Mouse (Mus musculus): ENCODE measurements at regions not wholly inside any gene's neighbourhood (a gene's known extent, or its start where the extent isn't known, plus 50 kb on each side); places are given as distances from the start of the nearest gene placed in this dataset.

DNA sequence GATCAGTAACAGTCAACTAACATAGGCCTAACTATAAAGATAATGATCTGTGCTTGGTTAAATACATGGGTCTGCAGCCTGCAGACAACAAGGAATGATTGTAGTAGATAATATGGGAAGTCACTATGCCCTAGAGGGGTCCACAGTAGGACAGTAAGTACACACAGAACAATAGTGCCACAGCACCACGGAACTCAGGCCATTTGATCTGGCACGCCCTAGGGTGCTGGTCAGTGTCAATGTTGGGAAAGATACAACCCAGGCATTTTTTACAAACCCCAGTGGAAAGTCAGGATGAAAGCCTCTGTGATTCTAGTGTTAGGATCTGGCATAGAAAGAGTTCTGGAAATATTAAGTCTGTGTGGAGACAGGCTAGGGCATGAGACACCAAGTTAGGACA, 144.4 kb downstream of the Adamts15 start:
- Histone ChIP-seq H3K4me1 (ENCODE audit: insufficient read depth, low read depth, low read length) (no peaks in the 10 kb centered on the region), H3K36me3 (ENCODE audit: insufficient read depth, low read length) (no peaks in the 10 kb centered on the region), H3K27ac (ENCODE audit: low read length) (no peak overlapping the region), H3K9me3 (ENCODE audit: low read length) (no peaks in the 10 kb centered on the region), H3K9ac (replicated peaks; ENCODE audit: low read depth) (no peak overlapping the region), H3K27me3 (replicated peaks; ENCODE audit: insufficient read depth, low read length) (no peaks in the 10 kb centered on the region), H3K4me2 (replicated peaks; ENCODE audit: low read depth, low read length) (no peak overlapping the region), H3K4me3 (ENCODE audit: low read depth, low read length) (no peak overlapping the region)
- no peak for ATAC-seq
- TF ChIP-seq EP300 (IDR thresholded peaks at IDR 0.05) (no peak), CTCF (IDR thresholded peaks at IDR 0.05) (no peak)
- 92% methylated on average over 2 of the region's 2 CpGs for WGBS
- no peak for DNase-seq (ENCODE audit: low spot score)

DNA sequence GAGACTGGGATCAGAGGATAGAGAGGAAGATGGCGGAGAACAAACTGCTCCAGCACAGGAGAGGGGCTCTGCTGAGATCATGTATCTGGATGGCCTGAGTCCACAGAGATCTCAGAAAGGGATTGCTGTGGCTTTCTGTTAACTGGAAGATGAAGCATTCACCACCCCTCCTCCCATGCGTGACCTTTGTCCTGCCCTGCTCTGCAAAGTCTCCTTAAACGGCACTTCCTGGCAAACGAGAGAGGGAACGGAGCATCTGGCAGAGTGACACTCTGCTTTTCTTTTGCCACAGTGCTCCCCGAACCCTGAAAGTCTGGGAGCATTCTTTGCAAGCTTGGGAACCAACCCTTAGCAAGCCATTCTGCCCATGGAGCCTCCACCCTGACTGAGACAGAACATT, 147.1 kb downstream of the Adamts15 start:
- DNase-seq (ENCODE audit: low spot score): no peak
- no peak overlapping the region for H3K9ac ChIP-seq (replicated peaks; ENCODE audit: low read depth)
- 40% methylated on average over 6 of the region's 6 CpGs for WGBS

DNA sequence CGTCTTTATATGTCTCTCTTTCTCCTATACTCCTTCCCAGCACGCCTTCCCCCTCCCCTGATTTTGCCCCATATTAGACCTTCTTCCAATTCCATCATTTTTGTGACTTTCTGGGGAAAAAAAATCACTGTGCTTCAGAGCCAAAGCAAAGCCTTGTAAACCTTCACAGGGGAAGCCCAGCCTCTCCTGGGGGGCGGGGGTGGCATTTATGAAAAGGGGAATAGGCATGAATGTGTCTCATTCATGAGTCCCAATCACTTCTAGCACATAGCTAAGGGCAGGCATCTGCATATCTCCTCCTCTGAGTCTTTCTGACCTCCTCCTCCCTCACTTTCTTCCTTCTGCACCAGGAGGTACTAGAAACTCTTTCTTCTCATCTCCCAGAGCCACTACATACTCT, 149.8 kb downstream of the Adamts15 start:
- no peak overlapping the region for H3K4me3 ChIP-seq (ENCODE audit: low read depth, low read length)
- no peaks in the 10 kb centered on the region for H3K27me3 ChIP-seq (replicated peaks; ENCODE audit: insufficient read depth, low read length)
- no peaks in the 10 kb centered on the region for H3K36me3 ChIP-seq (ENCODE audit: insufficient read depth, low read length)
- WGBS: 65% methylated on average over 3 of the region's 3 CpGs
- DNase-seq (ENCODE audit: low spot score): no peak
- H3K9me3 ChIP-seq (ENCODE audit: low read length): no peaks in the 10 kb centered on the region
- no peaks in the 10 kb centered on the region for H3K4me1 ChIP-seq (ENCODE audit: insufficient read depth, low read depth, low read length)
- ATAC-seq: no peak
- no peak overlapping the region for H3K27ac ChIP-seq (ENCODE audit: low read length)
- TF ChIP-seq CTCF (IDR thresholded peaks at IDR 0.05): no peak
- no peak for TF ChIP-seq EP300 (IDR thresholded peaks at IDR 0.05)
- no peak overlapping the region for H3K4me2 ChIP-seq (replicated peaks; ENCODE audit: low read depth, low read length)
- H3K9ac ChIP-seq (replicated peaks; ENCODE audit: low read depth): no peak overlapping the region

More for the DNA sequence above, 147.1 kb downstream of the Adamts15 start:
- H3K36me3 ChIP-seq (ENCODE audit: insufficient read depth, low read length): no peaks in the 10 kb centered on the region
- no peak overlapping the region for H3K4me2 ChIP-seq (replicated peaks; ENCODE audit: low read depth, low read length)
- TF ChIP-seq EP300 (IDR thresholded peaks at IDR 0.05) (no peak), CTCF (IDR thresholded peaks at IDR 0.05) (no peak)
- H3K27me3 ChIP-seq (replicated peaks; ENCODE audit: insufficient read depth, low read length): no peaks in the 10 kb centered on the region
- H3K4me3 ChIP-seq (ENCODE audit: low read depth, low read length): no peak overlapping the region
- ATAC-seq: no peak
- H3K27ac ChIP-seq (ENCODE audit: low read length): no peak overlapping the region
- no peaks in the 10 kb centered on the region for H3K4me1 ChIP-seq (ENCODE audit: insufficient read depth, low read depth, low read length)
- no peaks in the 10 kb centered on the region for H3K9me3 ChIP-seq (ENCODE audit: low read length)

DNA sequence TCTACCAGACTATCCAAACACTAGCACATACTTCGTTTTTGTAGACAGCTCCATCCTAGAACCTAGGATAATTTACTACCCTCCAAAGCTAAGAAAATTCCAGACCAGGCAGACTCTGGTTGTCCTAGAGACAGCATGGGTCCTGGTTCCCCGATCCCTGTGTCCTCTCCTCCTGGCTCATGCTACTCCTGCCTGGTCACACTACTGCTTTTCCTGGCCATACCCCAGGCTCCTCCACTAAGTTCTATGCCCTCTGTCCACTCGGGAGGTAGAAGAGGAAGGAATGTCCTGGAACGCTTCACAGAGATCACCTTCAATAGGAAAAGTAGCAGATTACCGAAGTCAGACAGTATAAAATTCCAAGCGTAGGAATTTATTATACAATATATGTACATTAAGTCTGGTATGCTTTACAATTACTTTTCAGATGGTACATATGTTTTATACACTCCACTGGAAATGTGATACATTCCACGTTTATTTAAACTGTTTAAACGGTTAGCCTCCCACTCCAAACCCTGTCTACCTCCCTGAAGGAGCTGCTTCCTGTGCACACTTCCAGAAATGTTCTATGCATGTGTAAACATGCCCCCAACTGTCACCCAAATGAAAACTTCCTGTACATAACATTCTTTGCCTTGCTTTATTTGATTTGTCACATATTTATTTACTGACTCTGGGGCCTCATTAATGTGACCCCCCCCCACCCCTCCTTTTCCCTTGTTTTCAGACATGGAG, 151.6 kb downstream of the Adamts15 start:
- Histone ChIP-seq H3K27me3 (replicated peaks; ENCODE audit: insufficient read depth, low read length) (no peaks in the 10 kb centered on the region), H3K4me2 (replicated peaks; ENCODE audit: low read depth, low read length) (no peak overlapping the region), H3K9ac (replicated peaks; ENCODE audit: low read depth) (no peak overlapping the region), H3K4me1 (ENCODE audit: insufficient read depth, low read depth, low read length) (no peaks in the 10 kb centered on the region), H3K27ac (ENCODE audit: low read length) (no peak overlapping the region), H3K4me3 (ENCODE audit: low read depth, low read length) (no peak overlapping the region), H3K9me3 (ENCODE audit: low read length) (no peaks in the 10 kb centered on the region), H3K36me3 (ENCODE audit: insufficient read depth, low read length) (no peaks in the 10 kb centered on the region)
- TF ChIP-seq EP300 (IDR thresholded peaks at IDR 0.05) (no peak), CTCF (IDR thresholded peaks at IDR 0.05) (no peak)
- 43% methylated on average over 8 of the region's 8 CpGs for WGBS
- no peak for DNase-seq (ENCODE audit: low spot score)
- no peak for ATAC-seq

DNA sequence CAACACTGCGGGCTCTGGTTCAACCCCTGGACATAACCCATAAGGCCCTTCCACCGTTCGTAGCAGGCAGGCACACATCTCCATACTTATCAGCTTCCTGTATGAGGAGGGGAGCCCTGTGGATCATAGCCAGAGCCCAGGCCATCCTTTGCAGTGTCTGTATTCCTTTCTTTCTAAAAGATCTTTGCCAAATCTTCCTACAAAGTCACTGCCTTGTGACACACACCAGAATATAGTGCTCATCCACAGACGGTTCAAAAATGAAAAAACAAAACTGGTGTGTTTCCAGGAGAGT, 152.9 kb downstream of the Adamts15 start:
- no peaks in the 10 kb centered on the region for H3K4me1 ChIP-seq (ENCODE audit: insufficient read depth, low read depth, low read length)
- H3K9me3 ChIP-seq (ENCODE audit: low read length): no peaks in the 10 kb centered on the region
- no peak overlapping the region for H3K9ac ChIP-seq (replicated peaks; ENCODE audit: low read depth)
- H3K36me3 ChIP-seq (ENCODE audit: insufficient read depth, low read length): no peaks in the 10 kb centered on the region
- H3K27me3 ChIP-seq (replicated peaks; ENCODE audit: insufficient read depth, low read length): no peaks in the 10 kb centered on the region
- H3K4me2 ChIP-seq (replicated peaks; ENCODE audit: low read depth, low read length): no peak overlapping the region
- TF ChIP-seq CTCF (IDR thresholded peaks at IDR 0.05): no peak
- TF ChIP-seq EP300 (IDR thresholded peaks at IDR 0.05): no peak
- no peak for DNase-seq (ENCODE audit: low spot score)
- ATAC-seq: no peak
- WGBS: 56% methylated on average over 4 of the region's 4 CpGs
- H3K27ac ChIP-seq (ENCODE audit: low read length): no peak overlapping the region
- no peak overlapping the region for H3K4me3 ChIP-seq (ENCODE audit: low read depth, low read length)

DNA sequence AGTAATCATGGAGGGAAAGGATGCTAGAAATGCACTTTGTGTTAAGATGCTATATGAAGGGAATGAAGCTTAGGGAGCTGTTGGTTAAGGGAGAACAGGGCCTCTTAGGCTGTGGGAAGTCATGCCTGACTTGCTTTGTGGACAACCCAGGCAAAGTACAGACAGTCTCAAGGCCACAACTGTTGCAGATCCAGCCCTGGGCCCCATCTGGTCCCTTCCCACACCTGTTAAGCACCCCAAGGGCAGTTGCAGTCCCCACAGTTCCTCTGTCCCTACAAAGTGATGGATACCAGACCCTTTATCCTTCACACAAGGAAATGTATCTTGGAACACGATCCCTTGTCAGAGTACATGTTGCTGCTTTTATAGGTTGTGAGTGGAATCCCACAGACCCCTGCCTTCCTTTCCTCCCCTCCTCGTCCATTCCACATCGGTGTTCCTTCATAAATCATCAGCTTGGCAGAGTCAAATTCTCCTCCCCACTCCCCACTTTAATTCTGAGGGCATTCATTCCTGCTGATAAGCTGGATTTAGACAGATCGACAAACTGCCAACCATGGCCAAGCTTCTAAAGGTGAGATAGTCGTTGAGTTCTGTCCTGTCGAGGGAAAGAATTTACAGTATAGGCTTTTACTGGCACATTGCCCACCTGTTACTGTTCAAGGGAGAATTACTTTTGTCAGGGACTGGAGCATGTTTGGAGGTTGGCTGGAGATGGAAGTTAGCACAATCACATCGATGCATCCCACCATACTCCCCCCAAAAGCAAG, 153.4 kb downstream of the Adamts15 start:
- no peaks in the 10 kb centered on the region for H3K36me3 ChIP-seq (ENCODE audit: insufficient read depth, low read length)
- TF ChIP-seq EP300 (IDR thresholded peaks at IDR 0.05): no peak
- no peak for TF ChIP-seq CTCF (IDR thresholded peaks at IDR 0.05)
- no peak for ATAC-seq
- WGBS: 48% methylated on average over 7 of the region's 7 CpGs
- H3K27ac ChIP-seq (ENCODE audit: low read length): no peak overlapping the region
- H3K4me1 ChIP-seq (ENCODE audit: insufficient read depth, low read depth, low read length): no peaks in the 10 kb centered on the region
- H3K4me3 ChIP-seq (ENCODE audit: low read depth, low read length): no peak overlapping the region
- H3K9me3 ChIP-seq (ENCODE audit: low read length): no peaks in the 10 kb centered on the region
- no peak overlapping the region for H3K9ac ChIP-seq (replicated peaks; ENCODE audit: low read depth)
- no peak overlapping the region for H3K4me2 ChIP-seq (replicated peaks; ENCODE audit: low read depth, low read length)
- DNase-seq (ENCODE audit: low spot score): no peak
- H3K27me3 ChIP-seq (replicated peaks; ENCODE audit: insufficient read depth, low read length): no peaks in the 10 kb centered on the region
